Mouse (Mus musculus): ENCODE data around the gene Drc7.
"Not testable (repeated sequence)": the region's sequence is repeated elsewhere in the genome, so short reads cannot be mapped to it uniquely, and the experiment has no call there.

Drc7 gene

DNA sequence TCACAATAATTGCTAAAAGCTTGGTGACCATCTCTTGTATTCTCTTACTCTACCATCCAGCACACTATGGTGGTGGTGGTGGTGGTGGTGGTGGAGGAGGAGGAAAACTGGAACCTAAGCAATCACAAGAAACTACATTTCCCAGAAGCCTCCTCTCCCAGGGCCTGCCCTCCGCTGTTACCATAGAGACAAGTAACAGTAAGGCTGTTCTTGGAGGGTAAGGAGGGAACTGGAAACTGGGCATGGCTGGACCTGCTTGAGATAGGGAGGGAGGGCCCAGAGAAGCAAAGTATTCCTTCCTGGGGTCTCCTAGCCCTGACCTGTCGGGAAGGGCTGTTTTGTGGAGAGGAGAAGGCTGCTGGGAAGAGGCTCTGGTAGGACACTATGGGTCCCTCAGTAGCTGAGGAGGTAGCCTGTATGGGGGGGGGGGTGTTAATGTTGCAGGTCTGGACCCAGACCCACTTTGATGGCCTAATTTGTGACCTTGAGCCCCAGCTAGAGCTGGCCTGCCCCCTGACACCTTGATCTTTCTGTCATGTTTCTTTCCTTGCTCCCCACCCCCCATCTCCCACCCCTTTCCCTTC lies at the start of gene Drc7:
TSS of gene Drc7 (plus strand) at position 177 of the 584 bp plus-strand sequence.
- no peak for DNase-seq (ENCODE audit: low spot score)

DNA sequence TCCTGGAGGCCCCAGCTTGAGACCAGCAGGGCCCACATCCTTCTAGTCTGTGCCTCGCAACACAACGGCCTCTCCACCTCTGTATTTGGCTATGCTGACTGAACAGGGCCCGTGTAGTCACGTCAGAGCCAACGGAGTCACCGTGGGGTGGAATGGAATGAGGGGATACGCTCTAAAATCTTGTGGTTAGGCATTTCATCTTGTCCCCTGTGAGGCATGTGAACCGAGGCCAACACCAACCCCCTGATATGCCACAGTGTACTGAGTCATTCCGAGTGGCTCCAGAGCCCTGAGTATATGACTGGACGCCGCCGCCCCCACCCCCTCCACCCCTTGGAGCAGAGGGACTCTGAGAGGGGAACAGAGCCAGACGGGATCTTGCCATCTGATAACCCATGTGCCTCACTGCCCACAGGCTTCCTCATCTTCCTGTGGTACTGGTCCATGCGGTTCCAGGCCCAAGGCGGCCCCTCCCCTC lies 42.4 kb upstream of the Drc7 start:
- no peak for DNase-seq (ENCODE audit: low spot score)

DNA sequence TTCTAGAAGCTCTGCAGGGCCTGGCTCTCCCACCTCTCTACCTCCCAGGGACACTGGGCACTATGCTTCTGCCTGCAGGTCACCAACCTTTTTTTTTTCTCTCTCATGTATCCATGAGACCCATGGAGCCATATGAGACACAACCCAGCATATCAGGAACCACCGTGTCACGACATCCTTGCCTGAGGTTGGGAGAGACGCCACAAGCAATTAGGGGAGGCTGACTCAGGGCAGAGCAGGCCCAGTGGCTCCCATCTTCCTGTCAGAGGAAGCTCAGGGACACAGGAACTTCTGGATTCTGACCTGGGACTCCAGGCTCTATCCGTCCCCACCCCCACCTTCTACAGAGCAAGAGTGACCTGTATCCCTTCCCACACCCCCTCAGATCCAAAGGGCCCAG lies 39.0 kb upstream of the Drc7 start:
- DNase-seq (ENCODE audit: low spot score): no peak

- DNase-seq (ENCODE audit: low spot score): no peak
Measured at GRCm38 (mm10) chr8:95016684-95017083, 38.2 kb upstream of the Drc7 start.

GRCm38 (mm10) chr8:95017451-95017850 lies 37.5 kb upstream of the Drc7 start, which contains the start of gene Adgrg3:
Gene Adgrg3, plus strand, starts transcription at chr8:95017692.
- no peak for DNase-seq (ENCODE audit: low spot score)

DNA sequence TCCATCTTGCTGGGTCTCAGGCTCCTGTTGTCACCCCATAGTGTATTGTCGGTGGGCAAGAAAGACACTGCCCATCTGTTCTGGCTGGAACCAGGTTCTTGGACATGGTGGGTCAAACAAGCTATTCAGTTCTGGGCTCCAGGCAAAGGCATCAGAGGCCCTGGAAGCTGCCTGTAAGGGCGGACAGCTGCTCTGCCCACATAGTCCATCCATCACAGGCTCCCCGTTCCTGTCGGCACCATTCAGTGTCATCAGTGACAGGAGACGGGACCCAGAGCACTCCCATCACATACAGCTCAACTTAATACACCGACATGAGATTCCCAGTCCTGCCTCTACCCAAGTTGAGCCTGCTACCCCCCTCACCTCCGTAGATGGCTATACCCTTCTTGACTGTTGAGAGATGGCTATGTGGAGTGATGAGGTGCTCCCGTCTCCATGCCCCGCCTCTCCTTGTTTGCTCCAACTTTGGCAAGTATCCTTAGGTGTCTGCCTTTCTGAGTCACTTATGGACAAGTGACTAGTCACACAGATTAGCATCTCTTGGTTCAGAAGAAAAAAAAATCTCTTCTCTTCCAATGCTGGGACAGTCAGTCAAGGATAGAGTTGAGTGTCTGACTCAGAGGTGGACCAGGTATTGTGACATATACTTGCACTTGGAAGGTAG lies 36.8 kb upstream of the Drc7 start:
- no peak for DNase-seq (ENCODE audit: low spot score)

GRCm38 (mm10) chr8:95020293-95020777 lies 34.6 kb upstream of the Drc7 start:
- DNase-seq (ENCODE audit: low spot score): no peak

GRCm38 (mm10) chr8:95020821-95021220 lies 34.1 kb upstream of the Drc7 start:
- DNase-seq (ENCODE audit: low spot score): no peak

DNA sequence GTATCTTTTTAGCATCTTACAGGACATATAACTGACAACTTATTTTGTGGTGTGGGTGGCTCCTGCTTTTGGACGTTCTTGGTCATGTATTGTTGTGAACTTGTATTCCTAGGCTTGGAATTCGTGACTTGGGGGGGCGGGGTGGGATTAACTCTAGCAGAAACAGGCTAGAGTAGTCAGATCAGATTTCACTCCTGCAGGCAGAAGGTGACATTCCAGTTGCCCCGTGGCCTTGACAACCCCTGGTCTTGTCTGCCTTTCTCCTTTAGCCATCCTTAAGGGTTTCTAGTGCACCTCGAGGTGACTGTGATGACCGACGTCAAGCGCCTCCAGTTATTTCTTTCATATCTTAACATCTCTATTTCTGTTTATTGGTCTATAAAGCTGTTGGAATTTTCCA lies 31.7 kb upstream of the Drc7 start:
- no peak for DNase-seq (ENCODE audit: low spot score)

GRCm38 (mm10) chr8:95024387-95024786 lies 30.5 kb upstream of the Drc7 start:
- no peak for DNase-seq (ENCODE audit: low spot score)

GRCm38 (mm10) chr8:95025421-95025820 lies 29.5 kb upstream of the Drc7 start:
- no peak for DNase-seq (ENCODE audit: low spot score)

- DNase-seq (ENCODE audit: low spot score): not testable (repeated sequence)
Measured at GRCm38 (mm10) chr8:95028391-95028790, 26.5 kb upstream of the Drc7 start.

DNA sequence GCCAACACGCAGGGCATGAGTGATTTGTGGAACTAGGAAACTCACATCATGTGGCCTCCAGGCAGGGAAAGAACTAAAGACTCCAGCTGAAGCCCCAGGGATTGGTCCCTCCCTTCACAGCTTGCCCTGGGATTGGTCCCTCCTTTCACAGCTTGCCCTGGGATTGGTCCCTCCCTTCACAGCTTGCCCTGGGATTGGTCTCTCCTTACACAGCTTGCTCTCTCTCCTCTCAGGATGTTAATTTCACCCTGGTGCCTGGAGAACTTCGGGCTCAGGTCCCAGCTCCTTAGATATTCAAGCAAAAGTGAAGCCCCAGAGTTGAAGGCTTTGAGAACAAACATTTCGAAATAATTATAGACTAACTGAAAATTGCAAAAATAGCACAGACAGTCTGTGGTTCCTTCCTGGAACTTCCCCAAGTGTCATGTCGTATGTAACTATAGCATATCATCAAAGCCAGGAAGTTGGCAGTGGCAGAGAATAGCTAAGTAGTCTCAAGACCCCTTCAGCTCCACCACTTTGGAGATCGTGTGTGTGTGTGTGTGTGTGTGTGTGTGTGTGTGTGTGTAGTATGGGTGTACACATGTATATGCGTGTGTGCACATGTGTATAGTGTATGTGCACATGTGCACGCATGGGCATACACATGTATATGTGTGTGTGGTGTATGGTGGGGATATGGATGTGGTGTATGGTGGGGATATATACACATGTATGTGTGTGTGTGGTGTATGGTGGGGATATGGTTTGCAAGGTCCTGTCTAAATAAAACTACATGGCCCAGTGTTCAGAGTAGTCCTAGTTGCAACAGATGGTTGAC lies 17.6 kb upstream of the Drc7 start:
- no peak for DNase-seq (ENCODE audit: low spot score)

- DNase-seq (ENCODE audit: low spot score): no peak
Measured at GRCm38 (mm10) chr8:95041883-95042784, 12.8 kb upstream of the Drc7 start.

DNA sequence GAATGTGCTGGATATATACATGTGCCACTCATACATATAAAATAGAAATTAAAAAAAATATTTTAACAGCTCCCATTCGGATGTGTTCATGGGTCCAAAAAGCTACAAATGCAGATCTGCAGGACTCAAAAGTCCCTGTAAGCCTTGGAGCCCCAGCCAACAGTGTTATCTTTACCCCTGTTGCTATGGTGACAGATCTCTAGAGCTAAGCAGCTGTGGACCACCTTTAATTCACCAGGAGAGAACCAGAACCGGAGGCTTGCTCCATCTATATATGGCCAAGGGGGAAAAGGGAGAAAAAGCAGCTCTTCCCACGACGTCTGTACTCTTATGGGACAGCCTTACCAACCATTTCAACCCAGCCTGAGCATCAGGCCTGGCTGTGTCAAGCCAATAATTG lies 10.1 kb upstream of the Drc7 start:
- no peak for DNase-seq (ENCODE audit: low spot score)

- DNase-seq (ENCODE audit: low spot score): no peak
Measured at GRCm38 (mm10) chr8:95046982-95047381, 7.9 kb upstream of the Drc7 start.

DNA sequence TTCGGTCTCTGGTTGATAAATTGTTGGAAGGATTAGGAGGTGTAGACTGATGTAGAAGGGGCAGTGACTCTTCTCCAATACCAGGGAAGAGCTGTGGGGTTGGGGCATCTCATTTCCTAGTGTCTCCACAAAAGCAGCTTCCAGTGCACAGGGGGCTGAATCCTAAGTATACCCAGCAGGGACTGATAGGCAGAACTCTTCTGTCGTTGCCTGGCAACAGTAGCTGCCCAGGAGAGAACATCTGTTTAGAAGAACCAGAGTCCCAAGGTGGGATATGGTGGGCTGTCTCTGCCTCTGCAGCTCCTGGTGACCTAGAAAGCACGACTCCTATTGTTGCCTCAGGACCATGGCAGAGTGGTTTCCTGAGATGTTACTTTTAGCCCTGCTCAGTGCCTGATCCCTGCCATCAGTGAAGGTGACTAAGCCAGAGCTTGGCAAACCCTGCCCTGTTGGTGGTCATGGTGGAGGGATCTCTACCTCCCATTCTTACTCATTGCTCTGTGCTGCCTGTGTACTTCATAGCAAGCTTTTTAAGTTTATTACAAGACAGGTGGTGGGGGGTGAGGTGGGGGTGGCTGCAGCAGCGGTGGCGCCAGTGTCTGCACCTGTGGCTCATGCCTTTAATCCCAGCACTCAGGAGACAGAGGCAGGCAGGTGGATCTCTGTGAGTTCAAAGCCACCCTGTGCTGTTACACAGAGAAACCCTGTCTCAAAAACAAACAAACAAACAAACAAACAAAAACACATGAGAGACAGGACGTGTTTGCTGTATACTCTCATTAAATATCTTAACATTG lies 6.8 kb upstream of the Drc7 start:
- DNase-seq (ENCODE audit: low spot score): no peak

DNA sequence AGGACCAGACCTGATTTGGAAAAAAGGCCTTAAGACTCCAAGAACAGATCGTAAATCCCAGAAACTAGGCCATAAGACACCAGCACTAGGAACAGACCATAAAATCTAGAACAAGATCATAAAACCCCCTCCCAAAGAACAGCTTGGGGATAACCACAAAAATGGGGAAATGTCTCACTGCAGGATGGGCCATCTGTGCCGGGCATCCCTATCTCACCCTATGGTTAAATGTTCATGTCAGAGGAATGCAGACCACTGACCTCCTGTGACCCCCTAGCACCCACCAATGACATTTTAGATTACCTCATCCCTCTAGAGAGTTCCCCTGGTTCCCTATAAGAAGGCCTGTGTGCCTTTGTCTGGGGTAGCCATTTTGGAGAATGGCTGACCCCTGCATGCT lies 5.3 kb upstream of the Drc7 start:
- no peak for DNase-seq (ENCODE audit: low spot score)

GRCm38 (mm10) chr8:95054438-95054837 lies 465 bp upstream of the Drc7 start:
- no peak for DNase-seq (ENCODE audit: low spot score)

GRCm38 (mm10) chr8:95056414-95056813 lies 1.5 kb downstream of the Drc7 start:
- no peak for DNase-seq (ENCODE audit: low spot score)

GRCm38 (mm10) chr8:95058661-95059060 lies 3.8 kb downstream of the Drc7 start:
- no peak for DNase-seq (ENCODE audit: low spot score)
